Mouse (Mus musculus): Measurements from ENCODE around the gene Ccdc82. TPM values are rescaled to one million over a fixed set of nuclear protein-coding genes. Genes with fewer than 3 reads are reported as not detected.

Gene Ccdc82
- 45.6 TPM for polyA plus RNA-seq (2014; fragmentation: Illumina TruSeq; extraction: RNeasy Lipid Tissue Mini Kit (QIAGEN cat#74804); ENCODE audit: low replicate concordance)

DNA sequence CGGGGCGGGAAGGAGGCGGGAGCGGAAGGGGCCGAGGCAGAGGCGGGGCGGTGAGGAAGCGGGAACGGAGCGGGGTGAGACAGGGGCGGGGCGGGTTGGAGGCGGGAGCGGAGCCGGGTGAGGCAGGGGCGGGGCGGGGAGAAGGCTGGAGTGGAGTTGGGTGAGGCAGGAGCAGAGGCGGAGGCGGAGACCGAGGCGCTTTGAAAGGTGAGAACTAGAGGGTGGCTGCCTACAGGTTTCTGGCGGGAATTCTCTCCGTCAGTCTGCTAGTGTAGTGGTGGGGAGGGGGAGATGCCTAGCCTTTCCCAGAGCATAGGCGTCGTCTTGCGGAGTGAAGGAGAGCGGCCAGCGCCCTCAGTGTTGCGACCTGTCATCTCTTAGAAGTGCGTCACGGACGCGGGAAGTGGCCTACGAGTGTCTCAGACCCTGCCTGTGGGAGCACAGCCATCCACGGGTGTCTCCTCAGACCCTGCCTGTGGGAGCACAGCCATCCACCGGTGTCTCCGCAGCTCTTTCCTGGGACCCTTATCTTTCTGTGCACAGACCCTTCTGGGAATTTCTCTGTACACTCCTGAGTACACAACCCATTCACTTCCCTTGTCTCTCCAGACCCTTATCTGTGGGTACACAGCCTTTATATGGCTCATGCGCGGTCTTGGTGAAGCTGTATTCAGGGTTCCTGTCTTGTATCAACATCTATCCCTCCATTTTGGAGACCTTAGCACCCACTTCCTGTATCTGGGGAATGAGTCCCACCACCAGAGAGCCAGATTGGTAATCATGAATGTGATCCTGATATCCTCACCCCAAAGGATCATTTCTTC, at the start of gene Ccdc82:
TSS of gene Ccdc82 (plus strand) at position 141 of the 824 bp plus-strand sequence.

DNA sequence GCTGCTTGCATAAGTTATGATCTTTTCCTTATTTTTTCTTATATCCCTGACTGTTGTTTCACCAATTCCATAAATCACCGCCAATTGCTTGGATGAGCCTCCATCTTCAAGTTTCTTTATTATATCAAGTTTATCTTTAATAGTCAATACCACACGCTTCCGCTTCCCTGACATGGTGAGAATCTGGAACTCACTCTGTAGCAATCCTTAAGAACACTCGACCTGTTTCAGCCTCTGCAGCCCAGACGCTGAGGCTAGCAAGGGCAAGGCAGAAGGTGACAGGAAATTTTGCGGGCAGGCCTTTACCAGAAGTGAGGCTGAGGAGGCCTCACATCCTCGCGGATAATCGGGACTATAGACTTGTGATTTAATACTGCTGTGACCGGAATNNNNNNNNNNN, 1.3 kb upstream of the Ccdc82 start, which contains the start of gene Jrkl:
TSS of gene Jrkl (minus strand) at position 349 of the 400 bp plus-strand sequence.

DNA sequence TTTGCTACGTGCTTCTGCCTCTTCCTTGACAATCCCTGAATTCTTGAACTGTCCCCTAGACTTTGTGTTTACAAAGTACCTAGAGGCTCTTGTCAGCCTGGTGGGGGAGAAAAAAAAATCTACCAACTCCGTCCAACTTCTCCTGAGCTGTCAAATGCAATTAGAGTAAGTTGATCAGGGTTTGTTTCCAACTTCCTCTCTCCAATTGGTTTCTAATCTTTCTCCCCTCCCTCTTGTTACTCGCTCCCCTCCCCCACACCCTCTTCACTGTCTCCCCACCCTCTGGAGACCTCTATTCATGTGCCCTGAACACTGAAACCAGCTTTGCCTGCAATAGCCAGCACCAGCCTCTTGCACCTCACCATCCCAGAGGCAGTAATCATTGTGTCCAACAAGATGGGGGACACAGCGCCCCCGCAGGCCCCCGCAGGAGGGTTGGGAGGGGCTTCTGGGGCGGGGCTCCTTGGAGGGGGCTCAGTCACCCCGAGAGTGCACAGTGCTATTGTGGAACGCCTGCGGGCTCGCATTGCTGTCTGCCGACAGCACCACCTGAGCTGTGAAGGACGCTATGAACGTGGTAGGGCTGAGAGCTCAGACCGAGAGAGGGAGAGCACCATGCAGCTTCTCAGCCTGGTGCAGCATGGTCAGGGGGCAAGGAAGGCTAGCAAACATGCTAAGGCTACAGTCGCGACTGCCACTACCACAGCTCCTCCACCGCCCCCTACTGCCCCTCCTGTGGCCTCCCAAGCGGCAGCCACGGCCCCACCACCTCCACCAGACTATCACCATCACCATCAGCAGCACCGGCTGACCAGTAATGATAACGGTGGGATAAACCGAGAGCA, 51.1 kb downstream of the Ccdc82 start, which contains the start of gene Maml2:
TSS of gene Maml2 (plus strand) at position 290 of the 845 bp plus-strand sequence.

Other genes with a start within 250 kb of the Ccdc82 start
- gene Jrkl, start 1.1 kb upstream of the Ccdc82 start, polyA plus RNA-seq (2014; fragmentation: Illumina TruSeq; extraction: RNeasy Lipid Tissue Mini Kit (QIAGEN cat#74804); ENCODE audit: low replicate concordance) = 43.4 TPM
- 3.5 TPM for gene Maml2, start 51.0 kb downstream of the Ccdc82 start, polyA plus RNA-seq (2014; fragmentation: Illumina TruSeq; extraction: RNeasy Lipid Tissue Mini Kit (QIAGEN cat#74804); ENCODE audit: low replicate concordance)
- not detected for gene Gm17571, start 199.8 kb downstream of the Ccdc82 start, polyA plus RNA-seq (2014; fragmentation: Illumina TruSeq; extraction: RNeasy Lipid Tissue Mini Kit (QIAGEN cat#74804); ENCODE audit: low replicate concordance)